Mouse (Mus musculus): ENCODE measurements around the gene Eif2ak4. TPM values are rescaled to one million over a fixed set of nuclear protein-coding genes. Genes with fewer than 3 reads are reported as not detected.

Gene Eif2ak4
- total RNA-seq, 2 experiments from 2014 or later: 9.2 to 9.3 TPM

- intact Hi-C loops (cut with DNase I): no loop called here
- no peak for DNase-seq
These were observed 109.5 kb downstream of the Eif2ak4 start for GRCm38 (mm10) chr2:118497890-118498289.

GRCm38 (mm10) chr2:118498476-118498875, 110.1 kb downstream of the Eif2ak4 start:
- DNase-seq: no peak
- intact Hi-C loops (cut with DNase I): no loop called here

- intact Hi-C loops (cut with DNase I): no loop called here
- peak; percentile 39 to 61 for DNase-seq
These were observed 110.9 kb downstream of the Eif2ak4 start for GRCm38 (mm10) chr2:118499135-118499961.

GRCm38 (mm10) chr2:118500191-118500590, 111.8 kb downstream of the Eif2ak4 start:
- no peak for DNase-seq
- intact Hi-C loops (cut with DNase I): no loop called here

GRCm38 (mm10) chr2:118507126-118507525, 118.7 kb downstream of the Eif2ak4 start:
- intact Hi-C loops (cut with DNase I): no loop called here
- DNase-seq: no peak

- intact Hi-C loops (cut with DNase I): loop anchor here (5.0 kb wide), 1 partner anchor 37 kb away; the partner anchor contains the start of gene Bmf
- no peak for DNase-seq
These were observed 121.4 kb downstream of the Eif2ak4 start for GRCm38 (mm10) chr2:118509688-118510446.

- peak; percentile 89 to 92 for DNase-seq
- intact Hi-C loops (cut with DNase I): loop anchor here (5.0 kb wide), 1 partner anchor 37 kb away; the partner anchor contains the start of gene Bmf
These were observed 122.3 kb downstream of the Eif2ak4 start for GRCm38 (mm10) chr2:118510447-118511310.

- DNase-seq: no peak
- intact Hi-C loops (cut with DNase I): loop anchor here (5.0 kb wide), 1 partner anchor 35 kb away; the partner anchor contains the start of gene Bmf
These were observed 123.5 kb downstream of the Eif2ak4 start for GRCm38 (mm10) chr2:118511779-118512417.

GRCm38 (mm10) chr2:118512418-118513377, 124.3 kb downstream of the Eif2ak4 start:
- intact Hi-C loops (cut with DNase I): loop anchor here (5.0 kb wide), 1 partner anchor 35 kb away; the partner anchor contains the start of gene Bmf

GRCm38 (mm10) chr2:118520042-118520933, 131.9 kb downstream of the Eif2ak4 start:
- intact Hi-C loops (cut with DNase I): no loop called here
- DNase-seq: peak; percentile 59 to 71

More at GRCm38 (mm10) chr2:118512418-118513377, 124.3 kb downstream of the Eif2ak4 start:
- no peak for DNase-seq

- intact Hi-C loops (cut with DNase I): no loop called here
- no peak for DNase-seq
These were observed 133.8 kb downstream of the Eif2ak4 start for GRCm38 (mm10) chr2:118522265-118522664.

GRCm38 (mm10) chr2:118523163-118523730, 134.8 kb downstream of the Eif2ak4 start:
- intact Hi-C loops (cut with DNase I): no loop called here
- no peak for DNase-seq

GRCm38 (mm10) chr2:118524811-118525210, 136.4 kb downstream of the Eif2ak4 start:
- intact Hi-C loops (cut with DNase I): no loop called here

More at GRCm38 (mm10) chr2:118524811-118525210, 136.4 kb downstream of the Eif2ak4 start:
- no peak for DNase-seq
